Mouse (Mus musculus) spleen, postnatal 14 days (tissue): Measurements from ENCODE around the gene Nop16.

ENCODE experiments used
- DNase-seq, 2 experiments: peaks; one replicate each; pipeline ENCODE4 v3.0.0; 2021 to 2022; ENCODE audit warnings: low spot score in 2 of 2

Nop16 gene

GRCm38 (mm10) chr13:54560608-54561007, 29.3 kb downstream of the Nop16 start:
- DNase-seq: no peak

GRCm38 (mm10) chr13:54559656-54560055, 30.2 kb downstream of the Nop16 start:
- DNase-seq: no peak

GRCm38 (mm10) chr13:54557652-54558051, 32.2 kb downstream of the Nop16 start:
- no peak for DNase-seq

- DNase-seq: no peak
These were observed 33.1 kb downstream of the Nop16 start for GRCm38 (mm10) chr13:54556796-54557195.

GRCm38 (mm10) chr13:54556176-54556575, 33.7 kb downstream of the Nop16 start:
- no peak for DNase-seq

- DNase-seq: no peak
These were observed 41.9 kb downstream of the Nop16 start for GRCm38 (mm10) chr13:54548036-54548435.
